Mouse (Mus musculus) lung, embryonic 15.5 days (tissue): ENCODE results near the gene Bpifa2. TPM values are rescaled to one million over a fixed set of nuclear protein-coding genes. Genes with fewer than 3 reads are reported as not detected.
"Not testable (repeated sequence)": the region's sequence is repeated elsewhere in the genome, so short reads cannot be mapped to it uniquely, and the experiment has no call there.

Experiments
- ATAC-seq: fragments of 200-750 bp; cut with Nextera tagmentation; 2 replicates; pipeline ENCODE4 v1.8.0; 2017; ENCODE audit warnings: moderate number of reproducible peaks, borderline replicate concordance; ENCODE audit not compliant: low FRiP score, low TSS enrichment; ENCODE audit errors: extremely low read depth
- H3K27ac ChIP-seq: fragments of 300-500 bp; sonication (generic); 2 replicates; pipeline ENCODE4 v1.5.1; 2015; ENCODE audit warnings: moderate library complexity, mild to moderate bottlenecking, inconsistent platforms
- H3K27me3 ChIP-seq: fragments of 300-500 bp; sonication (generic); 2 replicates; pipeline ENCODE4 v1.6.1; 2015; ENCODE audit warnings: inconsistent platforms
- H3K36me3 ChIP-seq: fragments of 300-500 bp; sonication (generic); 2 replicates; pipeline ENCODE4 v1.6.1; 2015; ENCODE audit warnings: inconsistent platforms
- H3K4me1 ChIP-seq: fragments of 300-500 bp; sonication (generic); 2 replicates; pipeline ENCODE4 v1.6.1; 2015; ENCODE audit warnings: inconsistent platforms
- H3K4me2 ChIP-seq: fragments of 300-500 bp; sonication (generic); 2 replicates; pipeline ENCODE4 v1.6.1; 2015; ENCODE audit warnings: inconsistent platforms, mild to moderate bottlenecking, moderate library complexity
- H3K4me3 ChIP-seq: fragments of 300-500 bp; sonication (generic); 2 replicates; pipeline ENCODE4 v1.5.1; 2015; ENCODE audit warnings: mild to moderate bottlenecking, inconsistent platforms
- H3K9ac ChIP-seq: fragments of 300-500 bp; sonication (generic); 2 replicates; pipeline ENCODE4 v1.6.1; 2015; ENCODE audit warnings: inconsistent platforms
- H3K9me3 ChIP-seq: fragments of 300-500 bp; sonication (generic); 2 replicates; pipeline ENCODE4 v1.6.1; 2016; ENCODE audit warnings: inconsistent platforms
- WGBS: fragments of 180-500 bp; shearing (Covaris S2); methylation state at CpG from one replicate; pipeline ENCODE4 v1.1.7; 2015; 5-methylcytosine and 5-hydroxymethylcytosine counted together
- polyA plus RNA-seq: library from polyadenylated mRNA; unstranded; fragments of >200 nt; fragmentation: Nextera tagmentation; extraction: Ambion mirVana; gene quantifications from 2 replicates; pipeline ENCODE4 v1.2.1, GENCODE M21; 2015

Bpifa2 gene
- polyA plus RNA-seq, 1 experiment from 2014 or later = not detected

GRCm38 (mm10) chr2:154017990-154018389 lies 9.9 kb downstream of the Bpifa2 start:
- no peak overlapping the region for H3K4me2 ChIP-seq
- H3K4me1 ChIP-seq = no peaks in the 10 kb centered on the region
- H3K9ac ChIP-seq = no peak overlapping the region
- H3K27ac ChIP-seq = no peak overlapping the region
- ATAC-seq = no peak
- no peaks in the 10 kb centered on the region for H3K36me3 ChIP-seq
- 63% methylated on average over 1 of the region's 1 CpGs for WGBS
- H3K9me3 ChIP-seq = no peaks in the 10 kb centered on the region
- H3K27me3 ChIP-seq = no peaks in the 10 kb centered on the region
- H3K4me3 ChIP-seq = no peak overlapping the region

DNA sequence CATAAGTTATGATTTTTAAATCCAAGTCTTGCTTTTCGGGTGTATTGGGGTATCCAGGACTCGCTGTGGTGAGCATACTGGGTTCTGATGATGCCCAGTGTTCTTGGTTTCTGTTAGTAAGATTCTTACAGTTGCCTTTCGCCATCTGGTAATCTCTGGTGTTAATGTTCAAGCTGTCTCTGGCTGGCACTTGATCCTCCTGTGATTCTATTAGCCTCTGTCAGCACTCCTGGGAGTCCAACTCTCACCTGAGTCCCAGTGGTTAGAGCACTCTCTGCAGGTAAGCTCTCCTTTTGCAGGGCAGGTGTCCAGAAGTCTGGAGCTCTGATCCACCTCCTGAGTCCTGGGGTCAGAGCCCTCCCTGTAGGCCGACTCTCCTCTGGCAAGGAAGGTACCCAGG lies 16.6 kb downstream of the Bpifa2 start:
- WGBS = 85% methylated on average over 4 of the region's 4 CpGs
- H3K4me2 ChIP-seq = not testable (repeated sequence)

DNA sequence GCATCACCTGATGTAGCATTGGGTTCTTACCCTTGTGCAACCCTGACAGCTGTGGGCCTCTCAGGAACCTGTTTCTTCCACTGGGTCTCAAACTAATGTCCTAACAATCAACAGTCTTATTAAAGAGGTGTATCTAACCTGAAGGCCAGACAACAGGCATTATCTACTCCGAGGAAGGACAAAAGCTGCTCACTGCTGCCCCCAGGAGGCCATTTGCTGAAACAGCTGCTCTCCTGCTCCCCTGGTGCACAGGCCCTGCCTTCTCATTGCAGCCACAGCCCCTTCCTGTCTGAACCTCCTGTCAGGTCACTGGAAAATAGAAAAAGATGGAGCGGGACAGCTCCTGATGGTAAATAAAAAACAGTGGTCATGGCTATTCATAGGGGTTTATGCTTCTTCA lies 30.9 kb downstream of the Bpifa2 start:
- no peak overlapping the region for H3K27ac ChIP-seq
- ATAC-seq = no peak
- no peak overlapping the region for H3K9ac ChIP-seq
- H3K36me3 ChIP-seq = no peaks in the 10 kb centered on the region
- H3K27me3 ChIP-seq = no peaks in the 10 kb centered on the region
- no peaks in the 10 kb centered on the region for H3K4me1 ChIP-seq
- H3K4me3 ChIP-seq = no peak overlapping the region
- H3K4me2 ChIP-seq = no peak overlapping the region
- 49% methylated on average over 2 of the region's 2 CpGs for WGBS
- H3K9me3 ChIP-seq = no peaks in the 10 kb centered on the region

More for the DNA sequence above, 16.6 kb downstream of the Bpifa2 start:
- H3K9me3 ChIP-seq, H3K27me3 ChIP-seq, H3K36me3 ChIP-seq, H3K9ac ChIP-seq, H3K4me3 ChIP-seq, H3K27ac ChIP-seq, ATAC-seq, H3K4me1 ChIP-seq: not testable (repeated sequence)

DNA sequence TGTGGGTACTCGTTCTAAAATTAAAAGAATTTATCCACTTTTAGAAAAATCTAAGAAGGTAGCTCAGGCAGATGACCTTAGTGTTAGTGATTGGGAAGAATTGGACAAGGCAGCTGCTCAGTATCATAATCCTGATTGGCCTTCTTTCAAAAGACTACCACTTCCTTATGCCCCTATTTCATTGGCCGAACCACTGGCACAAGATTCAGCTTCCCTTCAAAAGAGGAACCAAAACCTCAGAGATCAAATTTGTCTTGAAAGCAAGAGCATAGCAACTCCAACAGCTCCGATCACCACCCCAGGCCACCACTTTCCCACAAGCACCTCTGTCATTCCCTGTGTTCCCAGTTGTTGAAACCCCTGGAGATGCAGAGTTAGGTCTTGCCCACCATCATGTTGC lies 36.7 kb downstream of the Bpifa2 start:
- Histone ChIP-seq H3K4me1 (no peaks in the 10 kb centered on the region), H3K4me2 (no peak overlapping the region), H3K27me3 (no peaks in the 10 kb centered on the region), H3K9me3 (no peaks in the 10 kb centered on the region), H3K4me3 (no peak overlapping the region), H3K9ac (no peak overlapping the region), H3K36me3 (no peaks in the 10 kb centered on the region), H3K27ac (no peak overlapping the region)
- WGBS = 67% methylated on average over 3 of the region's 3 CpGs
- ATAC-seq = no peak

DNA sequence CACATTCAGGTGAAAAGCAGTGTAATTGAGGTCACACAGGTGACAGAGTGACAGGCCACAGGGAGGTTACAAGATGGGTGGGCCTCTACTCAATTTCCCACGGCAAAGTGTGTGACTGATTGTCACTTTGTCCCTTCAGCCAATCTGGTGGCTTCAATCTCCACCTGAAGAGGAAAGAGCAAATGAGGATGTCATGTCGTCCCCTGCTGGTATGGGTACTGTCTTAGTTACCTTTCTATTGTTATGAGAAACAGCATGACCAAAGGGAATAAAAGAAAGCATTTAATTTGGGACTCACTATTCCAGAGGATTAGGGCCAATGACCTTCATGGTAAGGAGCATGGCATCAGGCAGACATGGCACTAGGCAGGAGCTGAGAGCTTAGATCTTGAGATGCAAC lies 50.6 kb downstream of the Bpifa2 start:
- Histone ChIP-seq H3K27me3 (no peaks in the 10 kb centered on the region), H3K9ac (no peak overlapping the region), H3K27ac (no peak overlapping the region), H3K4me3 (no peak overlapping the region), H3K4me2 (no peak overlapping the region), H3K4me1 (no peaks in the 10 kb centered on the region), H3K36me3 (no peaks in the 10 kb centered on the region), H3K9me3 (no peaks in the 10 kb centered on the region)
- WGBS = 54% methylated on average over 2 of the region's 2 CpGs
- ATAC-seq = no peak

Other genes starting within 250 kb of the Bpifa2 start
- 0.08 TPM in 1 of 2 replicates, not detected in the other for gene Efcab8, start 228.3 kb upstream of the Bpifa2 start, polyA plus RNA-seq
- not detected in 2 replicates for gene Sun5, start 137.2 kb upstream of the Bpifa2 start, polyA plus RNA-seq
- gene Bpifb2, start 133.2 kb upstream of the Bpifa2 start, polyA plus RNA-seq = not detected in 2 replicates
- not detected in 2 replicates for gene Bpifb6, start 107.9 kb upstream of the Bpifa2 start, polyA plus RNA-seq
- gene Bpifb3, start 90.0 kb upstream of the Bpifa2 start, polyA plus RNA-seq = not detected in 2 replicates
- gene Bpifb4, start 70.1 kb upstream of the Bpifa2 start, polyA plus RNA-seq = not detected in 2 replicates
- gene Bpifa6, start 33.3 kb upstream of the Bpifa2 start, polyA plus RNA-seq = not detected in 2 replicates
- gene Bpifa3, start 122.1 kb downstream of the Bpifa2 start, polyA plus RNA-seq = not detected in 2 replicates
- 2.2 and 18.2 TPM in 2 replicates for gene Bpifa1, start 134.6 kb downstream of the Bpifa2 start, polyA plus RNA-seq
- gene Bpifa5, start 154.3 kb downstream of the Bpifa2 start, polyA plus RNA-seq = not detected in 2 replicates
- gene Bpifb1, start 182.6 kb downstream of the Bpifa2 start, polyA plus RNA-seq = 0.90 and 1.6 TPM in 2 replicates
- gene Bpifb5, start 215.5 kb downstream of the Bpifa2 start, polyA plus RNA-seq = 1.0 and 1.2 TPM in 2 replicates
- not detected in 2 replicates for gene Bpifb9a, start 249.6 kb downstream of the Bpifa2 start, polyA plus RNA-seq